Mouse (Mus musculus) ES-E14 (cell line): ENCODE results near the gene Fancg. TPM values are rescaled to one million over a fixed set of nuclear protein-coding genes. Genes with fewer than 3 reads are reported as not detected.
A peak's percentile ranks its signal among the peaks of the same experiment; 100 is the strongest.

ENCODE experiments used
- DNase-seq: peaks from one replicate; pipeline ENCODE4 v3.0.0-alpha.2; 2013; ENCODE audit warnings: low read depth, low spot score
- H3K27ac ChIP-seq: 2 replicates; pipeline ENCODE4 v1.5.1; 2012; ENCODE audit warnings: low read depth, mild to moderate bottlenecking, low read length, moderate library complexity, mixed read lengths; ENCODE audit not compliant: poor library complexity, insufficient read depth, severe bottlenecking
- H3K36me3 ChIP-seq: 2 replicates; pipeline ENCODE4 v1.6.1; 2012; ENCODE audit warnings: mild to moderate bottlenecking, low read length, moderate library complexity, mixed read lengths; ENCODE audit not compliant: control insufficient read depth, poor library complexity, insufficient read depth, severe bottlenecking
- H3K4me1 ChIP-seq, 2 experiments: fragments of 150-350 bp in 1 of 2; sonication (generic) in 1 of 2; 2 replicates each; pipeline ENCODE4 v1.6.1; 2012; ENCODE audit warnings: low read length in 2 of 2, mild to moderate bottlenecking in 1 of 2, mixed read lengths in 1 of 2; ENCODE audit not compliant: control insufficient read depth in 2 of 2, insufficient read depth in 2 of 2, poor library complexity in 1 of 2
- H3K4me3 ChIP-seq, 2 experiments: fragments of 150-350 bp in 1 of 2; sonication (generic) in 1 of 2; 2 replicates each; pipeline ENCODE4 v1.5.1; 2012; ENCODE audit warnings: low read length in 2 of 2, low read depth in 1 of 2, mild to moderate bottlenecking in 1 of 2, mixed read lengths in 1 of 2; ENCODE audit not compliant: insufficient read depth in 1 of 2, poor library complexity in 1 of 2, severe bottlenecking in 1 of 2
- H3K9ac ChIP-seq: 2 replicates; pipeline ENCODE4 v1.6.1; 2012; ENCODE audit warnings: low read depth, mild to moderate bottlenecking, low read length, mixed read lengths; ENCODE audit not compliant: poor library complexity, insufficient read depth, severe bottlenecking
- H3K9me3 ChIP-seq: fragments of 150-350 bp; sonication (generic); 2 replicates; pipeline ENCODE4 v1.6.1; 2012; ENCODE audit warnings: low read depth, mild to moderate bottlenecking, low read length; ENCODE audit not compliant: control insufficient read depth, insufficient read depth
- CHD2 ChIP-seq: IDR thresholded peaks from 2 replicates; pipeline ENCODE4 v1.6.1; 2014; ENCODE audit warnings: mild to moderate bottlenecking, low read depth, low read length, inconsistent platforms
- HCFC1 ChIP-seq: IDR thresholded peaks from 2 replicates; pipeline ENCODE4 v1.6.1; 2012; ENCODE audit warnings: low read length, inconsistent platforms, borderline replicate concordance; ENCODE audit not compliant: insufficient read depth
- MAFK ChIP-seq: IDR thresholded peaks from 2 replicates; pipeline ENCODE4 v1.6.1; 2014; ENCODE audit warnings: mild to moderate bottlenecking, low read depth, low read length, inconsistent platforms; ENCODE audit not compliant: insufficient read depth
- ZC3H11A ChIP-seq: IDR thresholded peaks from 2 replicates; pipeline ENCODE4 v1.6.1; 2012; ENCODE audit warnings: low read depth, mild to moderate bottlenecking, inconsistent platforms, low read length, borderline replicate concordance
- ZNF384 ChIP-seq: IDR thresholded peaks from 2 replicates; pipeline ENCODE4 v1.6.1; 2012; ENCODE audit warnings: low read depth, low read length, inconsistent platforms
- in situ Hi-C, 2 experiments: fragments of 600-800 bp; cut with MboI; formaldehyde crosslinking; loops; one replicate each; pipeline ENCODE4 v1.15.1; 2025; ENCODE audit warnings: low sequenced_read_pairs in 2 of 2, inconsistent platforms in 1 of 2; ENCODE audit not compliant: unreplicated experiment in 2 of 2
- total RNA-seq: library from RNA; depleted of rRNA; stranded (reverse); fragments of 300-350 nt; gene quantifications from 2 replicates; pipeline ENCODE4 v1.2.3, GENCODE M21; 2012

Fancg gene
- total RNA-seq, 1 experiment: 13.0 TPM

DNA sequence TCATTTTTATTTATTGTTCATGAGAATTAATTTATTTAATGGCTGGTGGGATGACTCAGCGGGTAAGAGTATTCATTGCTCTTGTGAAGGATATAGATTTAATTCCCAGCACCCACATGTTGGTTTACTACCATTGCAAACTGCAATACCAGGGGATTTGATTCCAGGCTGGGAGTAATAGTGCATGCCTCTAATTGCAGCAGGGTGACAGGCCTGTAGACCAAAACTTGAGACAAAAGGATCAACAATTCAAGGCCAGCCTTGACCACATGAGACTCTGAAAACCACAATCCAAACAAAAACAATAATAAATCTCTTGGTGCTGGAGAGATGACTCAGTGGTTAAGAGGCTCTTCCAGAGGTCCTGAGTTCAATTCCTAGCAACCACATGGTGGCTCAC lies 1.8 kb upstream of the Fancg start:
- no peak for DNase-seq
- in situ Hi-C loops: no loop called here
- TF ChIP-seq CHD2 (no peak), MAFK (no peak), ZNF384 (no peak), ZC3H11A (no peak), HCFC1 (no peak)
- Histone ChIP-seq H3K9me3 (no peaks in the 10 kb centered on the region), H3K27ac (no peak overlapping the region), H3K36me3 (0 out of 2 replicates have a peak, but pooled peaks cover 2% of the 10 kb centered on the region), H3K9ac (no peak overlapping the region), H3K4me1 (peaks cover 0 to 10% of the 10 kb centered on the region in 2 experiments; a peak in 2 of 4 replicates), H3K4me3 (no peak overlapping the region)

DNA sequence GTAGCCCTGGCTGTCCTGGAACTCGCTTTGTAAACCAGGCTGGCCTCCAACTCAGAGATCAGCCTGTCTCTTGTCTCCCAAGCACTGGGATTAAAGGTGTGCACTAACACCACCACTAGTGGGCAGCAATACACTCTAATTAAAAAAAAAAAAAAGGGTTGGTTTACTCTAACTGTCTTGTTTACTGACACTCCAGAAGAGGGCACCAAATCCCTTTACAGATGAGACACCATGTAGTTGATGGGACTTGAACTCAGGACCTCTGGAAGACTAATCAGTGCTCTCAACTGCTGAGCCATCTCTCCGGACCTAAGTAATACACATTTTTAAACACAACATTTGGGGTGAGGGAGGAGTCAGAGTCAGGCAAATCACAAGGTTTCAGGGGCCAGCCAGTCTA lies 4.5 kb downstream of the Fancg start:
- no peak overlapping the region for H3K9ac ChIP-seq
- no peak overlapping the region for H3K27ac ChIP-seq
- in situ Hi-C loops: no loop called here
- no peaks in the 10 kb centered on the region for H3K9me3 ChIP-seq
- H3K36me3 ChIP-seq: peaks cover 4% of the 10 kb centered on the region
- TF ChIP-seq ZNF384: peak; percentile 100
- no peak for TF ChIP-seq CHD2
- TF ChIP-seq MAFK: no peak
- no peak for TF ChIP-seq ZC3H11A
- peak; percentile 60; the same call in 1 of the 2 replicates for TF ChIP-seq HCFC1
- H3K4me1 ChIP-seq: peaks cover 0 to 8% of the 10 kb centered on the region in 2 experiments; a peak in 2 of 4 replicates
- peak; percentile 69 for DNase-seq
- H3K4me3 ChIP-seq: no peak overlapping the region

DNA sequence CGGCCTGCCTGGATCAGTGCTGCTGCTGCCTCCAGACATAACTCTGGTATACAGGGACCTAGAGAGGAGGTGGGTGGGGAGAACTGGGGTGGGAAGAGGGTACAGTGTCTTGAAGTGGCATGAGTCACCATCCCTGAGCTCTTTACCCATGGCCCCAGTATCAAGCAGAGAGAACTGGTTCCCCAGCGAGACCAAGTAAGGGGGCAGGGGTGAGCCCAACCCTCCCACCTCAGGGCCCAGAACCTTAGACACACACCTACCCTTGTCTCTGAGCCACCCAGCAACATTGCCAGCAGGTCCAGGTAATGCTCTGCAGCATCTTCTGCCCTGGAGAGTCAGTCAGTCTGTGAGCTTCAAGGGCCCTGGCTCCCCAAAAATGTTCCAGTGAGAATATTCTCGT lies 5.4 kb downstream of the Fancg start:
- in situ Hi-C loops: no loop called here
- no peak overlapping the region for H3K9ac ChIP-seq
- H3K27ac ChIP-seq: no peak overlapping the region
- TF ChIP-seq MAFK: no peak
- TF ChIP-seq ZC3H11A: no peak
- no peak for TF ChIP-seq ZNF384
- no peak for TF ChIP-seq HCFC1
- no peak for TF ChIP-seq CHD2
- DNase-seq: no peak
- H3K4me3 ChIP-seq: no peak overlapping the region
- H3K9me3 ChIP-seq: no peaks in the 10 kb centered on the region
- peaks cover 1 to 8% of the 10 kb centered on the region in 2 experiments; a peak in 2 of 4 replicates for H3K4me1 ChIP-seq
- H3K36me3 ChIP-seq: peaks cover 4% of the 10 kb centered on the region

DNA sequence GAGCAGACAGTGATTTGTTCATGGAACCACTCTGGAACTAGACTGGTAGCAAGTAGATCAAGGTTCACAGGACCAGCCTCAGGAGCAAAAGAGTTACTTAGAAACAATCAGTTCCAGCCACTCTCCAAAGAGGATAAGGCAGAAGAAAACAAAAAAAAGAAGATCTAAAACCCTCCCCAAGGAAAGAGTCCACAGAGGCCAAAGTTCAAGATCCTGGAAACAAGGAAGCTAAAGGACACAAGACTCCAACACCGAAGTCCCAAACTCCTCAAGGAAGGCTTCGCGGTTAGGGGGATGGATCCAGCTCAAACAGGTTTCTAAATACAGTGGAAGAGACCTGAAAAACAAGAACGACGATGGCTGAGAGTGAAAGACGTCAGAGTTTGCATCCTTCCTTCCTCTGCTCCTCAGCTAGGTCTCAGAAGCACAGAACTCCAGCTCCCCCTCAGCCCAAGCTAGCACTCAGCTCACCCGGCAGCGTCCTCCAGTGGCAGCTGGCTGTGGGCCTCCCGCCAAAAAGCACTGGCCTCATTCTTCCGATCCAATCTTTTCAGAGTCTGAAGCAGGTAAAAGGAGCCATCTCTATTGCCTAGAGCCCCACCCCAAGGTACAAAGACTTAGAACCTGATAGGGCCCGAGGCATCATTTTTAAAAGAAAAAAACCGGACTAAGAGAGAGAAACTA lies 7.4 kb downstream of the Fancg start:
- no peak for DNase-seq
- no peak overlapping the region for H3K27ac ChIP-seq
- no peak overlapping the region for H3K9ac ChIP-seq
- no peaks in the 10 kb centered on the region for H3K9me3 ChIP-seq
- in situ Hi-C loops: no loop called here
- no peak overlapping the region for H3K4me3 ChIP-seq
- H3K36me3 ChIP-seq: peaks cover 2% of the 10 kb centered on the region
- peaks cover 7% of the 10 kb centered on the region in 2 experiments; a peak in 3 of 4 replicates for H3K4me1 ChIP-seq
- no peak for TF ChIP-seq ZC3H11A
- no peak for TF ChIP-seq HCFC1
- TF ChIP-seq MAFK: no peak
- no peak for TF ChIP-seq CHD2
